Mouse (Mus musculus): ENCODE data around the gene Arhgef16.

GRCm38 (mm10) chr4:154309131-154309530 lies 7.7 kb upstream of the Arhgef16 start:
- TF ChIP-seq POLR2A (IDR thresholded peaks at IDR 0.05; ENCODE audit: extremely low read depth, insufficient read depth, low read length) (no peak), CTCF (IDR thresholded peaks at IDR 0.05; ENCODE audit: extremely low read depth, insufficient read depth, low read length) (no peak)

Data from cortical plate, adult 2 months (tissue).